Mouse (Mus musculus) small intestine, adult 2 months (tissue): ENCODE data around the gene Trmt112. TPM values are rescaled to one million over a fixed set of nuclear protein-coding genes. Genes with fewer than 3 reads are reported as not detected.

ENCODE experiments used
- H3K27ac ChIP-seq: fragments of 200-500 bp; 2 replicates; pipeline ENCODE4 v1.5.1; 2012; ENCODE audit warnings: low read depth, low read length, control low read depth, inconsistent platforms; ENCODE audit not compliant: insufficient read depth
- H3K27me3 ChIP-seq: fragments of 200-500 bp; 2 replicates; pipeline ENCODE4 v1.6.1; 2012; ENCODE audit warnings: mild to moderate bottlenecking, moderate library complexity, low read length, inconsistent platforms; ENCODE audit not compliant: control insufficient read depth, insufficient read depth
- H3K36me3 ChIP-seq: fragments of 200-500 bp; 2 replicates; pipeline ENCODE4 v1.6.1; 2012; ENCODE audit warnings: mild to moderate bottlenecking, low read length, control low read depth, inconsistent platforms; ENCODE audit not compliant: control insufficient read depth, insufficient read depth
- H3K4me1 ChIP-seq: fragments of 200-500 bp; 2 replicates; pipeline ENCODE4 v1.6.1; 2012; ENCODE audit warnings: low read length, inconsistent platforms, mixed read lengths; ENCODE audit not compliant: control insufficient read depth, insufficient read depth, insufficient read length
- H3K4me3 ChIP-seq: fragments of 200-500 bp; 2 replicates; pipeline ENCODE4 v1.5.1; 2012; ENCODE audit warnings: low read depth, mild to moderate bottlenecking, control low read depth, inconsistent platforms, low read length, moderate library complexity
- CTCF ChIP-seq: fragments of 200-500 bp; IDR thresholded peaks from 2 replicates; pipeline ENCODE4 v1.5.1; 2012; ENCODE audit warnings: low read depth, mild to moderate bottlenecking, control low read depth, inconsistent platforms, low read length, moderate library complexity, mixed read lengths; ENCODE audit not compliant: insufficient replicate concordance, insufficient read length; ENCODE audit errors: extremely low read depth
- POLR2A ChIP-seq: fragments of 200-500 bp; IDR thresholded peaks from 2 replicates; pipeline ENCODE4 v1.6.1; 2012; ENCODE audit warnings: low read depth, mild to moderate bottlenecking, control low read depth, inconsistent platforms, low read length, moderate library complexity
- WGBS: fragments of 180-500 bp; shearing (Covaris S2); methylation state at CpG from one replicate; pipeline ENCODE4 v1.1.7; 2018; 5-methylcytosine and 5-hydroxymethylcytosine counted together
- polyA plus RNA-seq: library from polyadenylated mRNA; depleted of rRNA; stranded (reverse); fragments of >200 nt; gene quantifications from 2 replicates; pipeline ENCODE4 v1.2.3, GENCODE M21; 2012

Gene Trmt112
- polyA plus RNA-seq, 1 experiment: 52.3 TPM

DNA sequence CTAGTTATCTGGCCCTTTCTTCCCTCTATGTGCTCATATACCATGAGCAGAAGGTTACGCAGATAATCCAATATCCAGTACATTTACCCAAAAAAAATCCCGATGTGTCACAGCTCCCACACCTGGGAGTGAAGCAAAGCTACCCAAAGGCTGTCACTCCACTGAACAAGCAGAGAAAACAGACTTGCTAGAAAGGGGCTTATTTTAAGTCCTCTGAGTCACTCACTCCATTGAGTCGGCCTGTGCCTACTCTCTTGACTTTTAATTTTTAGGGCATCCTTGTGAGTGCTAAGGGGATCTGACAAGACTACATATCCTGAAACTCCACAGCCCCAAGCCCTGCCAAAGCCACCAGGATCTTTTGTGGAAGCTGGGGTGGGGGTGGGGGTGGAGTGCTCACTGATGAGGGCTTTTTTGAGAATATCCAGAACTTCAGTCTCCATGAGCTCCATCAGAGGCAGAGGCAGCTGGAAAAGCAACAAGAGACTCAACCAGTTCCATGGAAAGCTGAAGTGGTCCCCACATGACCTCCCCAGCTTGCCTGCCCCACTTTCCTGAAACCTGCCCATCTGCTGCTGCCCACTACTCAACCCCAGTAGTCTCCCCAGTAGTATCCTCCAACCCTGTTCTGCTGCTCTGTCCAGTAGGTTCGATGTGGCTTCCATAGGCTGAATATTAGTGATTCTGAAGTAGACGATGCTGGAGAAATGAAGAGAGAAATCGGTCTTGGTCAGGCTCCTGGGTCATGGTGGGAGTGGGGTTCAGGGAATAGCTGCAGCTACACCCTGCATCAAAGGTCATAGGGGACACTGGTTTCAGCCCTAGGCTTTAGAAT is 13.6 kb downstream of the Trmt112 start:
- peaks cover 21% of the 10 kb centered on the region for H3K4me1 ChIP-seq
- peaks cover 36% of the 10 kb centered on the region for H3K27me3 ChIP-seq
- peaks cover 8% of the 10 kb centered on the region for H3K36me3 ChIP-seq
- no peak overlapping the region for H3K4me3 ChIP-seq
- TF ChIP-seq POLR2A: no peak
- TF ChIP-seq CTCF: no peak
- H3K27ac ChIP-seq: peak overlapping the region; percentile 82
- WGBS: 79% methylated on average over 6 of the region's 6 CpGs

DNA sequence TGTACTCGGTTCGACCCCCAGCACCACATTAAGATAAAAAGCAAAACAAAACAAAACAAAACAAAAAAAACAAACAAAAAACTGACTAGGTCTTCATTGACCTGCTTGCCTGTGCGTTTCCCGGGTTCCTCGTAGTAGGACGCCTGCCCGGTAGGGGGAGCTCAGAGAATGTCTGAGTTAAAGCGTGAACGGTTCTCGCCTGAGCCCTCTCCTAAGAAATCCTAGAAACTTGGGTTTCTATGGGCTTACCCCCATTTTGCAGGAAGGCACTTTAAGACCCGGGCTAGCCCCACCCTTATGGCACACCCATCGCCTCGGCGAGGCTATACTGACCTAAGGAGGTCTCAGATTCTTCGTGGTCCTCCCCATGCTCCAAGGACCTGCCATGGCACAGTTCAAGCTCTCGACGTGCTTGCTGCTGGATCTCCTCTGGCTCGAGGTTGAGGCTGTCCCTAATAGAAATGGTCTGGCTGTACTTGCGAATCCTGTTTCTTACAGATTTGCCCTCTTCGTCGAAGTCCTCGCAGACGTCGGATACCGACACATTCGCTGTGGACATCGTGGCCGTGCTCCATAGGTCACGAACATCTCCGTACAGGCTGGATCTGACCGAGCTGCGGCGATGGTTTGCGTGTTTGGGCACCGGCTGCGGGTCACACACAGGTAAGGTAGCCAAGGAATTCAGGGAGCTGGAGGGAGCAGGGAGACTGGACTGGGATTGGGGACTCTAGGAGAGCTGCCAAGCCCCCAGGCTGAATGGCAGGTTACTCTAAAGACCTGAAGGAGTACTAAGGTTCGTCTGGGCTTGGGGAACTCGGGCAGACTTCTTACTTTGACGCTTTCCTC is 15.2 kb downstream of the Trmt112 start:
- Histone ChIP-seq H3K4me1 (peaks cover 13% of the 10 kb centered on the region), H3K4me3 (peak overlapping the region; percentile 42), H3K27me3 (peaks cover 36% of the 10 kb centered on the region), H3K27ac (no peak overlapping the region), H3K36me3 (no peaks in the 10 kb centered on the region)
- 4% methylated on average over 39 of the region's 39 CpGs for WGBS
- peak; percentile 79; the same call in 1 of the 2 replicates for TF ChIP-seq CTCF
- no peak for TF ChIP-seq POLR2A

DNA sequence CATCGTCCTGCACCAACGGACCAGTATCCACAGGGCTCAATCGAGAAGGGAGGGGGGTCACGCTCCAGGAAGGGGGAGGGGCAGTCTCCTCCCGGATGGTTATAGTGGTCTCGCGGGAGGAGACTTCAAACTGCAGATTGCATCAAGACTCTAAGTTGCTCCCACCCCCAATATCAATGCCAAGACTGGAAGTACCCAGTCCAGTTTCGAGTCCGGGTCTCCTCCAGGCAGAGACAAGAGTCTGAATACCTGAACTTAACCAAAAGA is 15.7 kb downstream of the Trmt112 start, which contains the start of gene Catsperz:
Catsperz (minus strand) TSS at position 74 of the 267 bp plus-strand sequence.
- peaks cover 10% of the 10 kb centered on the region for H3K4me1 ChIP-seq
- peak within 1 kb of the TSS; percentile 42 for H3K4me3 ChIP-seq
- peaks cover 36% of the 10 kb centered on the region for H3K27me3 ChIP-seq
- H3K36me3 ChIP-seq: no peaks in the 10 kb centered on the region
- H3K27ac ChIP-seq: peak within 1 kb of the TSS; percentile 21; the same call in 1 of the 2 replicates
- TF ChIP-seq POLR2A: no peak
- TF ChIP-seq CTCF: no peak
- 8% methylated on average over 9 of the region's 9 CpGs for WGBS

DNA sequence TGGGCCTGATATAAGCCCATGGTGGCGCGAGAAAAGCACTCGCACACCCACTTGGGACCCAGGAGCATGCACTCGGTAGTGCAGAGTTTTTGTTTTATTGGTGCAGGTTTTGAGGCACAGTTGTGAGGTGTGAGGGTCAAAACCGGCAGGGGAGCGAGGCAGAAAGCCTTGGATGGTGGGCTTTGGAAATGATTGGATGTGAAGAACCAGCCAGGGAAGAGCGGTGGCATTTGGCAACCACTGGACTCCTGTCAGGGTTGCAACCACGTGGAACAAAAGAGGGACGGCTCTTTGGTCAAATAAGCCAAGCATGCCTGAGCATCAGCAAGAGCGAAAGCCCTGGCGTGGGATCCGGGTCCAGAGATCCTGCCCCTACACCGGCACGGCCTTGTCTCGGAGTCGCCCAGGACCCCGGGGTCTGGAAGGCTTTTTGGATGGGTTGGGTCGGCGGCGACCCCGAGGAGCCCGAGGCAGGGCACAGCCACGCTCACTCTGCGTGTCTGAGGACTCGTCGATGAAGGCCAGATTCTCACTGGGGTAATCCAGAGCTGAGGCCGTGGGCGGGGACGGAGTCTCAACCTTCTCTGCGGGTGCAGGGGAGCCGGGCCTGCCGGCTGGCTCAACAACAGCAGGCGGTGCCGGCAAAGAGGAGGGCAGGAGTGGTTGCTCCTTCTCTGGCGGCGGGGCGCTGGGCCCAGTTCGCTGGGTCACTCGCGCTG is 16.3 kb downstream of the Trmt112 start:
- Histone ChIP-seq H3K4me1 (peaks cover 10% of the 10 kb centered on the region), H3K27ac (no peak overlapping the region), H3K4me3 (no peak overlapping the region), H3K36me3 (no peaks in the 10 kb centered on the region), H3K27me3 (peaks cover 36% of the 10 kb centered on the region)
- 36% methylated on average over 40 of the region's 40 CpGs for WGBS
- no peak for TF ChIP-seq CTCF
- no peak for TF ChIP-seq POLR2A

DNA sequence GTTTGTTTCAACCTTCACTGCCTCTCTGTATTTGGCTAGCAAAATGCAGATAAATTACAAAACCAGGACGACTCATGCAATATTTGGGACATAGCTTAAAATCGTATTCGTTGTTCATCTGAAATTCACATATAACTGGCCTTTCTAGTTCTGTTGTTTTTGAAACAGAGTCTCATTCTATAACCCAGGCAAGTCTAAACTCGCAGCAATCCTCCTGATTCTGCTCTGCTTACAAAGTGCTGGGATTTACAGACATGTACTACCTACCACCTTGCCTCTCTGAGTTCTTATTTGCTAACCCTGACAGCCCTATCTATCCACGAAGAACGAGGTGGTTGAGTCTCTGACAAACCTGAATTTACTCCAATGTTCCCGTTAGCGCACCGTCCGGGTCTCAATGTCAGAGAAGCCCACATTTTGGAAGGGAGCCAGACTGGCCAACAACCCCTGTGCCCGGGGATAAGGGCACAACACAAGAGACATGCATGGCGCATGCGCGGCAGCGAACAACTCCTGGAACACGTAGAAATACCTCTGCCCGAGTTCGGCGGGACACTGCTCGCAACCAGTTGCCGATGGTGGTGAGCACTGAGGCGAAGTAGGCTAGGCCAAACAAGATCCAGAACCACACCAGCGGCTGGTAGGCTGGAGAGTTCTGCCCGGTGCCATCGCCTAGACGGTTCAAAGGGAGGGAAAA is 17.2 kb downstream of the Trmt112 start:
- peak overlapping the region; percentile 28; the same call in 1 of the 2 replicates for H3K4me3 ChIP-seq
- no peak for TF ChIP-seq CTCF
- TF ChIP-seq POLR2A: no peak
- H3K4me1 ChIP-seq: peaks cover 10% of the 10 kb centered on the region
- peaks cover 36% of the 10 kb centered on the region for H3K27me3 ChIP-seq
- no peak overlapping the region for H3K27ac ChIP-seq
- WGBS: 29% methylated on average over 26 of the region's 26 CpGs
- no peaks in the 10 kb centered on the region for H3K36me3 ChIP-seq

DNA sequence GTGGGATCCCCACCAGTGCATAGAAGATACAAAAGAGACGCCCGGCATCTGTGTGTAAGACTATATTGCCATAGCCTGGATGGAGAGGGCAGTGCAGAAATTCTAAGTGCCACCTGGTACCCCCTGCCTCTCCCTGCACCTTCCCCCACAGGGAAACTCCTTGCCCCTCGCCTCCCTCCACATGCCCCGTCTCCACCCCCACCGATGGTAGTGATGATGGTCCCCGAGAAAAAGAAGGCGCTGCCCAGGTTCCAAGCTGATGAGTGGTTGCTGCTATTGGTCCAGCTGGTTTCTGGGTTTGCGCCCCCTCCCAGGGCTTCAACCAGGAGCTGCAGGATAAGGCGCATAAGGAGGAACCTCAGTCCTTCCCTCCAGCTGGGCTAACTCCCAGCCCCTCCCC is 18.6 kb downstream of the Trmt112 start:
- Histone ChIP-seq H3K27ac (no peak overlapping the region), H3K4me1 (peaks cover 7% of the 10 kb centered on the region), H3K27me3 (peaks cover 43% of the 10 kb centered on the region), H3K36me3 (no peaks in the 10 kb centered on the region), H3K4me3 (no peak overlapping the region)
- WGBS: 62% methylated on average over 9 of the region's 9 CpGs
- TF ChIP-seq POLR2A (no peak), CTCF (no peak)
